Mouse (Mus musculus) neural tube, embryonic 11.5 days (tissue): Measurements from ENCODE around the gene Olfr1404. TPM values are rescaled to one million over a fixed set of nuclear protein-coding genes. Genes with fewer than 3 reads are reported as not detected.

Experiments used
- ATAC-seq: fragments of 200-750 bp; cut with Nextera tagmentation; 2 replicates; pipeline ENCODE4 v1.8.0; 2017; ENCODE audit warnings: moderate number of reproducible peaks, mild to moderate bottlenecking, moderate TSS enrichment, moderate library complexity; ENCODE audit not compliant: insufficient read depth, low FRiP score, low TSS enrichment
- DNase-seq: peaks from one replicate; pipeline ENCODE4 v3.0.0-alpha.2; 2015; ENCODE audit warnings: low spot score
- H3K27ac ChIP-seq: fragments of 300-500 bp; sonication (generic); 2 replicates; pipeline ENCODE4 v1.5.1; 2014; ENCODE audit warnings: low read depth, mild to moderate bottlenecking, low read length
- H3K27me3 ChIP-seq: fragments of 300-500 bp; sonication (generic); 2 replicates; pipeline ENCODE4 v1.6.1; 2014; ENCODE audit warnings: mild to moderate bottlenecking, low read length, mixed read lengths; ENCODE audit not compliant: control insufficient read depth, insufficient read depth
- H3K36me3 ChIP-seq: fragments of 300-500 bp; sonication (generic); 2 replicates; pipeline ENCODE4 v1.6.1; 2014; ENCODE audit warnings: mild to moderate bottlenecking, low read length, moderate library complexity, mixed read lengths; ENCODE audit not compliant: control insufficient read depth, insufficient read depth
- H3K4me1 ChIP-seq: fragments of 300-500 bp; sonication (generic); 2 replicates; pipeline ENCODE4 v1.6.1; 2014; ENCODE audit warnings: low read length, mixed read lengths; ENCODE audit not compliant: control insufficient read depth, insufficient read depth
- H3K4me2 ChIP-seq: fragments of 300-500 bp; sonication (generic); 2 replicates; pipeline ENCODE4 v1.6.1; 2014; ENCODE audit warnings: low read depth, mild to moderate bottlenecking, moderate library complexity
- H3K4me3 ChIP-seq: fragments of 300-500 bp; sonication (generic); 2 replicates; pipeline ENCODE4 v1.5.1; 2014; ENCODE audit warnings: low read depth, low read length
- H3K9ac ChIP-seq: fragments of 300-500 bp; sonication (generic); 2 replicates; pipeline ENCODE4 v1.6.1; 2014; ENCODE audit warnings: mild to moderate bottlenecking, low read length
- H3K9me3 ChIP-seq: fragments of 300-500 bp; sonication (generic); 2 replicates; pipeline ENCODE4 v1.6.1; 2016; ENCODE audit warnings: low read length; ENCODE audit not compliant: control insufficient read depth
- WGBS: fragments of 180-500 bp; shearing (Covaris S2); extraction: QIAGEN DNeasy Blood & Tissue Kit; methylation state at CpG from one replicate; pipeline ENCODE4 v1.1.7; 2014; 5-methylcytosine and 5-hydroxymethylcytosine counted together
- polyA plus RNA-seq: library from polyadenylated mRNA; unstranded; fragments of >200 nt; fragmentation: Nextera tagmentation; extraction: Ambion mirVana; gene quantifications from 2 replicates; pipeline ENCODE4 v1.2.1, GENCODE M21; 2014

Olfr1404 gene
- polyA plus RNA-seq, 1 experiment from 2014 or later: not detected

DNA sequence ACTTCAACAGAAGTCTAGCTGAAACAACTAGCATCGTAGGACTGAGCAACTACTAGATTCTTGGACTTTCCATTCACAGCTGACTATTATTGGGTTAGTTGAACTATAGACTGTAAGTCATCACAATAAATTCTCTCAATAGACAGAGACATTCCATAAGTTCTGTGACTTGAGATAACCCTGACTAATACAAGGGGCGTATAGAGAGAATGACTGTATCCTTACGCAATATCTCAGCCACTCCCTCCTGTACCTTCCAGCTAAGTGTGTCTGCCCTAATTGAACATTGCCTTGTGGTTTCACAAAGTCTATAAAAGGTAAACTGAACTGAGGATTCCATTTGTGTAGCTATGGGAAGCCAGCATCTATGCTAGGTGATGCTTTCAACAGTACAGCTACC, 37.7 kb downstream of the Olfr1404 start:
- WGBS: 94% methylated on average over 3 of the region's 3 CpGs
- Histone ChIP-seq H3K4me3 (no peak overlapping the region), H3K4me1 (no peaks in the 10 kb centered on the region), H3K27ac (no peak overlapping the region), H3K9me3 (no peaks in the 10 kb centered on the region), H3K9ac (no peak overlapping the region), H3K27me3 (no peaks in the 10 kb centered on the region), H3K4me2 (no peak overlapping the region), H3K36me3 (no peaks in the 10 kb centered on the region)
- ATAC-seq: no peak
- no peak for DNase-seq

DNA sequence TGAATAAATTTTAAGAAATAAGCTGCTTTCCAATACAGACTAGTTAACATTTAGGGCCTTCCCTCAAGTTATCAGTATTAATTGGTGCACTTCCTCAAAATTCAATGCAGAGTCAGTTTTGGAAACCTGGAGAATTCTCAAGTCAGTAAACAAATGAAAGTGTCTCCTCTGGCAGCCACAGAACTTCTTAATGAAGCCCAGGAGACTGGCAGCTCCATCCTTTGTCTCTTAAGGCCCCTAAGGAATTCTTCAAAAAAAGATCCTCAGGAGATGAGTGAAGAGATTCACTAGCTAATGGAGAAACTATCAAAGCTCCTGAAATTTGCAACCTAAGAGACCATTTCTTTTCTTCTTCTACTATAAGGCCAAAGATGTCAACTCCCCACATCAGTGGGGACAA, 53.5 kb downstream of the Olfr1404 start, which contains the start of gene Olfr418:
Gene Olfr418 (plus strand): TSS at position 301 of the 400 bp plus-strand sequence.
- Histone ChIP-seq H3K27me3 (no peaks in the 10 kb centered on the region), H3K4me1 (no peaks in the 10 kb centered on the region), H3K9me3 (no peaks in the 10 kb centered on the region), H3K9ac (no peak within 1 kb of the TSS), H3K27ac (no peak within 1 kb of the TSS), H3K4me2 (no peak within 1 kb of the TSS), H3K4me3 (no peak within 1 kb of the TSS), H3K36me3 (no peaks in the 10 kb centered on the region)
- ATAC-seq: no peak
- DNase-seq: no peak

Other genes with a start within 250 kb of the Olfr1404 start
- gene Olfr1408, start 75.0 kb upstream of the Olfr1404 start, polyA plus RNA-seq: not detected in 2 replicates
- not detected in 2 replicates for gene Olfr1406, start 21.8 kb upstream of the Olfr1404 start, polyA plus RNA-seq
- not detected in 2 replicates for gene Olfr218, start 14.6 kb upstream of the Olfr1404 start, polyA plus RNA-seq
- gene Fcer1a, start 14.8 kb downstream of the Olfr1404 start, polyA plus RNA-seq: not detected in 2 replicates
- gene Olfr418, start 53.6 kb downstream of the Olfr1404 start, polyA plus RNA-seq: not detected in 2 replicates
- gene Mptx2, start 65.4 kb downstream of the Olfr1404 start, polyA plus RNA-seq: not detected in 2 replicates
- 6.1 and 7.4 TPM in 2 replicates for gene Ackr1, start 121.4 kb downstream of the Olfr1404 start, polyA plus RNA-seq
- 2.2 and 3.5 TPM in 2 replicates for gene Aim2, start 138.5 kb downstream of the Olfr1404 start, polyA plus RNA-seq
- gene Cadm3, start 155.3 kb downstream of the Olfr1404 start, polyA plus RNA-seq: 40.1 and 42.4 TPM in 2 replicates